Mouse (Mus musculus): ENCODE measurements around the gene Smpdl3a. TPM values are rescaled to one million over a fixed set of nuclear protein-coding genes. Genes with fewer than 3 reads are reported as not detected.

Gene Smpdl3a
- polyA plus RNA-seq, 1 experiment, result 134 TPM

- TF ChIP-seq POLR2A (IDR thresholded peaks at IDR 0.05; ENCODE audit: low read depth, low read length), result no peak
- TF ChIP-seq CTCF (IDR thresholded peaks at IDR 0.05; ENCODE audit: extremely low read depth, insufficient read length, insufficient replicate concordance, low read depth, low read length), result no peak
- Histone ChIP-seq H3K4me3 (ENCODE audit: low read depth, low read length) (no peak overlapping the region), H3K36me3 (ENCODE audit: control insufficient read depth, insufficient read depth, low read length) (no peaks in the 10 kb centered on the region), H3K4me1 (ENCODE audit: control insufficient read depth, insufficient read depth, insufficient read length, low read length) (no peaks in the 10 kb centered on the region), H3K27me3 (ENCODE audit: control insufficient read depth, insufficient read depth, low read length) (no peaks in the 10 kb centered on the region), H3K27ac (ENCODE audit: insufficient read depth, low read depth, low read length) (no peak overlapping the region)
- 13% methylated on average over 1 of the region's 1 CpGs for WGBS
Observed at GRCm38 (mm10) chr10:57763044-57763443, 31.1 kb upstream of the Smpdl3a start.

- Histone ChIP-seq H3K27ac (ENCODE audit: insufficient read depth, low read depth, low read length) (no peak overlapping the region), H3K4me1 (ENCODE audit: control insufficient read depth, insufficient read depth, insufficient read length, low read length) (no peaks in the 10 kb centered on the region), H3K4me3 (ENCODE audit: low read depth, low read length) (no peak overlapping the region), H3K36me3 (ENCODE audit: control insufficient read depth, insufficient read depth, low read length) (no peaks in the 10 kb centered on the region), H3K27me3 (ENCODE audit: control insufficient read depth, insufficient read depth, low read length) (0 out of 2 replicates have a peak, but pooled peaks cover 3% of the 10 kb centered on the region)
- 49% methylated on average over 13 of the region's 13 CpGs for WGBS
- TF ChIP-seq CTCF (IDR thresholded peaks at IDR 0.05; ENCODE audit: extremely low read depth, insufficient read length, insufficient replicate concordance, low read depth, low read length) (no peak), POLR2A (IDR thresholded peaks at IDR 0.05; ENCODE audit: low read depth, low read length) (no peak)
Observed at GRCm38 (mm10) chr10:57783289-57784130, 10.6 kb upstream of the Smpdl3a start.

- no peaks in the 10 kb centered on the region for H3K36me3 ChIP-seq (ENCODE audit: control insufficient read depth, insufficient read depth, low read length)
- no peak overlapping the region for H3K4me3 ChIP-seq (ENCODE audit: low read depth, low read length)
- H3K27me3 ChIP-seq (ENCODE audit: control insufficient read depth, insufficient read depth, low read length), result 0 out of 2 replicates have a peak, but pooled peaks cover 3% of the 10 kb centered on the region
- H3K27ac ChIP-seq (ENCODE audit: insufficient read depth, low read depth, low read length), result no peak overlapping the region
- 38% methylated on average over 7 of the region's 7 CpGs for WGBS
- H3K4me1 ChIP-seq (ENCODE audit: control insufficient read depth, insufficient read depth, insufficient read length, low read length), result no peaks in the 10 kb centered on the region
- TF ChIP-seq POLR2A (IDR thresholded peaks at IDR 0.05; ENCODE audit: low read depth, low read length) (no peak), CTCF (IDR thresholded peaks at IDR 0.05; ENCODE audit: extremely low read depth, insufficient read length, insufficient replicate concordance, low read depth, low read length) (no peak)
Observed at GRCm38 (mm10) chr10:57784131-57784875, 9.8 kb upstream of the Smpdl3a start.

DNA sequence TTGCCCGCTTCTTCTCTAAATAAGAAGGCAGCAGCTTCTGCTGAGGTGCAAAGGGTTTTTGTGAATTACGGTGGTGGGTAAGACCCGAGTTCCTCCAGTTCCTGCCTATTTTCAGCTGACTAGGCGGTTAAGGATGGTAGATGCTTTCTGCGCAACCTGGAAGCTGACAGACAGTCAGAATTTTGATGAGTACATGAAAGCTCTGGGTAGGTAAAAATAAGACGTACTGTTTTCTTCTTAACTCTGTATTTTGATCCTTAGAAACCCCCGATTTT, 9.3 kb upstream of the Smpdl3a start, which contains the start of gene Fabp7:
Fabp7 (plus strand) TSS at position 6 of the 275 bp plus-strand sequence.
- Histone ChIP-seq H3K27me3 (ENCODE audit: control insufficient read depth, insufficient read depth, low read length) (0 out of 2 replicates have a peak, but pooled peaks cover 3% of the 10 kb centered on the region), H3K4me3 (ENCODE audit: low read depth, low read length) (no peak within 1 kb of the TSS), H3K27ac (ENCODE audit: insufficient read depth, low read depth, low read length) (no peak within 1 kb of the TSS), H3K4me1 (ENCODE audit: control insufficient read depth, insufficient read depth, insufficient read length, low read length) (no peaks in the 10 kb centered on the region), H3K36me3 (ENCODE audit: control insufficient read depth, insufficient read depth, low read length) (no peaks in the 10 kb centered on the region)
- WGBS, result 42% methylated on average over 7 of the region's 7 CpGs
- no peak for TF ChIP-seq CTCF (IDR thresholded peaks at IDR 0.05; ENCODE audit: extremely low read depth, insufficient read length, insufficient replicate concordance, low read depth, low read length)
- no peak for TF ChIP-seq POLR2A (IDR thresholded peaks at IDR 0.05; ENCODE audit: low read depth, low read length)

- 0 out of 2 replicates have a peak, but pooled peaks cover 3% of the 10 kb centered on the region for H3K27me3 ChIP-seq (ENCODE audit: control insufficient read depth, insufficient read depth, low read length)
- no peaks in the 10 kb centered on the region for H3K4me1 ChIP-seq (ENCODE audit: control insufficient read depth, insufficient read depth, insufficient read length, low read length)
- H3K36me3 ChIP-seq (ENCODE audit: control insufficient read depth, insufficient read depth, low read length), result no peaks in the 10 kb centered on the region
- no peak overlapping the region for H3K27ac ChIP-seq (ENCODE audit: insufficient read depth, low read depth, low read length)
- 81% methylated on average over 2 of the region's 2 CpGs for WGBS
- TF ChIP-seq CTCF (IDR thresholded peaks at IDR 0.05; ENCODE audit: extremely low read depth, insufficient read length, insufficient replicate concordance, low read depth, low read length) (no peak), POLR2A (IDR thresholded peaks at IDR 0.05; ENCODE audit: low read depth, low read length) (no peak)
- no peak overlapping the region for H3K4me3 ChIP-seq (ENCODE audit: low read depth, low read length)
Observed at GRCm38 (mm10) chr10:57785552-57785951, 8.6 kb upstream of the Smpdl3a start.

GRCm38 (mm10) chr10:57792957-57793356, 1.2 kb upstream of the Smpdl3a start:
- TF ChIP-seq POLR2A (IDR thresholded peaks at IDR 0.05; ENCODE audit: low read depth, low read length) (no peak), CTCF (IDR thresholded peaks at IDR 0.05; ENCODE audit: extremely low read depth, insufficient read length, insufficient replicate concordance, low read depth, low read length) (no peak)
- Histone ChIP-seq H3K27ac (ENCODE audit: insufficient read depth, low read depth, low read length) (no peak overlapping the region), H3K4me3 (ENCODE audit: low read depth, low read length) (no peak overlapping the region), H3K4me1 (ENCODE audit: control insufficient read depth, insufficient read depth, insufficient read length, low read length) (peaks cover 2% of the 10 kb centered on the region; the same call in 1 of the 2 replicates), H3K27me3 (ENCODE audit: control insufficient read depth, insufficient read depth, low read length) (no peaks in the 10 kb centered on the region), H3K36me3 (ENCODE audit: control insufficient read depth, insufficient read depth, low read length) (no peaks in the 10 kb centered on the region)
- 86% methylated on average over 1 of the region's 1 CpGs for WGBS

All from small intestine, adult 2 months (tissue).